In the genomic region with DNA sequence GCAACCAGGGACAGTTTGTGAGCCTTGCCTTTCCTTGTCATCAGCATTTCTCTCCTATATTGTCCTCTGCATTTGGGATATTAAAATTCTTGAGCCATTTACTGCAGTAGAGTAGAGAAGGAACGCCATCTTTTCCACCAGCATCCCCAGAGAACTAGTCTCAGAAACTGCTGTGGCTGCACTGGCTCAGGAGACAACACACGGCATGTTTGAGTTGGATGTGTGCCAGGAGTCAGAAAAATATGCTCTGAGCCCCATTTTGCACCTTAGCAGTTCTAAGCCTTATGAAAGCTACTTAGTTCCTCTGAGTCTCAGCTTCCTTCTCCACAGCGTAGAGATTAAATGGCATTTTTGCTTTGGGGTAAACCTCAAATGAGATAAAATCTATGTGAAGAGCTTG, we compare ENCODE assay signal across 21 mouse cellular contexts. TPM values are rescaled to one million over a fixed set of nuclear protein-coding genes. Genes with fewer than 3 reads are reported as not detected.
DNase-seq lines count a peak whose midpoint lies in the region; ATAC-seq and TF ChIP-seq lines count a peak whose summit lies in the region.
"Had no signal": no experiment of that assay in that cellular context is flagged by ENCODE, and none has a peak within 500 bp of the region (broad histone marks: within the 10 kb centered on the region; RNA-seq: fewer than 3 reads in every experiment).

No protein-coding gene starts in this region.

- H3K9me3 ChIP-seq in forebrain, embryonic 16.5 days (ENCODE audit: control insufficient read depth, low read length): no peaks in the 10 kb centered on the region
- no peaks in the 10 kb centered on the region for H3K9me3 ChIP-seq in neural tube, embryonic 13.5 days
- H3K9me3 ChIP-seq: limb, embryonic 13.5 days had no signal

- H3K9ac ChIP-seq in forebrain, embryonic 16.5 days (replicated peaks; ENCODE audit: low read depth, low read length): no peak overlapping the region
- H3K9ac ChIP-seq in neural tube, embryonic 13.5 days: no peak overlapping the region
- H3K9ac ChIP-seq: limb, embryonic 13.5 days; liver, postnatal 0 days had no signal

- 56% methylated on average over 3 of the region's 3 CpGs for WGBS in forebrain, embryonic 16.5 days
- WGBS in neural tube, embryonic 13.5 days: 55% methylated on average over 3 of the region's 3 CpGs

- peak overlapping the region; percentile 62 for H3K4me2 ChIP-seq in forebrain, embryonic 16.5 days (ENCODE audit: low read length)
- H3K4me2 ChIP-seq in neural tube, embryonic 13.5 days: peak overlapping the region; percentile 85
- H3K4me2 ChIP-seq: limb, embryonic 13.5 days had no signal

- H3K36me3 ChIP-seq in forebrain, embryonic 16.5 days (ENCODE audit: control insufficient read depth, insufficient read depth): peaks cover 12% of the 10 kb centered on the region
- peaks cover 33% of the 10 kb centered on the region for H3K36me3 ChIP-seq in neural tube, embryonic 13.5 days
- H3K36me3 ChIP-seq: limb, embryonic 13.5 days had no signal

- H3K27ac ChIP-seq in layer of hippocampus, adult 2 months: no peak overlapping the region
- H3K27ac ChIP-seq in forebrain, embryonic 16.5 days (ENCODE audit: low read length): no peak overlapping the region
- no peak overlapping the region for H3K27ac ChIP-seq in neural tube, embryonic 13.5 days (replicated peaks)
- H3K27ac ChIP-seq in gastrocnemius, adult 2 months: no peak overlapping the region
- H3K27ac ChIP-seq: left cerebral cortex, adult 2 months; limb, embryonic 13.5 days; macrophage had no signal

- intact Hi-C loops in gastrocnemius, adult 2 months (cut with DNase I): no loop called here

- no peak for TF ChIP-seq CTCF in layer of hippocampus, adult 2 months (conservative IDR thresholded peaks at IDR 0.05)
- no peak for TF ChIP-seq CTCF in gastrocnemius, adult 2 months (IDR thresholded peaks at IDR 0.05)

- peak; percentile 22 to 53 for DNase-seq in cerebellum, postnatal 25 days
- no peak for DNase-seq in cerebellum, adult 18-20 months
- DNase-seq in layer of hippocampus, adult 2 months (ENCODE audit: low spot score in 2 of 2): no peak
- no peak for DNase-seq in layer of hippocampus, postnatal 36 days
- no peak for DNase-seq in embryo, embryonic 9.5 days (ENCODE audit: extremely low spot score)
- no peak for DNase-seq in gastrocnemius, adult 2 months
- DNase-seq: cerebellum, adult 8-10 months; kidney, postnatal 10 days; liver, postnatal 0 days; right cerebral cortex, postnatal 4 days; thymus, postnatal 14 days had no signal

- ATAC-seq in forebrain, embryonic 16.5 days: no peak
- ATAC-seq in neural tube, embryonic 13.5 days (ENCODE audit: low read depth): no peak
- ATAC-seq: liver, postnatal 0 days had no signal

- peaks cover 33% of the 10 kb centered on the region for H3K4me1 ChIP-seq in forebrain, embryonic 16.5 days (replicated peaks; ENCODE audit: control insufficient read depth, insufficient read depth, low read length)
- peaks cover 58% of the 10 kb centered on the region for H3K4me1 ChIP-seq in neural tube, embryonic 13.5 days (replicated peaks)
- H3K4me1 ChIP-seq: limb, embryonic 13.5 days had no signal

- 0 out of 2 replicates have a peak overlapping the region, but pooled peaks have one; percentile 6 for H3K4me3 ChIP-seq in layer of hippocampus, adult 2 months
- H3K4me3 ChIP-seq in forebrain, embryonic 16.5 days (replicated peaks; ENCODE audit: low read length): no peak overlapping the region
- H3K4me3 ChIP-seq in neural tube, embryonic 13.5 days: peak overlapping the region; percentile 54
- no peak overlapping the region for H3K4me3 ChIP-seq in gastrocnemius, adult 2 months
- H3K4me3 ChIP-seq: limb, embryonic 13.5 days; myocyte had no signal

- H3K27me3 ChIP-seq in forebrain, embryonic 16.5 days (replicated peaks; ENCODE audit: control insufficient read depth, insufficient read depth, low read length): no peaks in the 10 kb centered on the region
- no peaks in the 10 kb centered on the region for H3K27me3 ChIP-seq in neural tube, embryonic 13.5 days

RNA-seq across cellular contexts. Expression of a gene that starts 2.2 kb away (rescaled TPM):
- 10 to 100 TPM; 44.8 to 45.0 TPM for total RNA-seq in layer of hippocampus, adult 2 months (2021)
- total RNA-seq in layer of hippocampus, postnatal 36 days (2021): 10 to 100 TPM; 47.7 to 56.7 TPM
- 46.8 and 64.1 TPM in 2 replicates for polyA plus RNA-seq in forebrain, embryonic 16.5 days (2015; fragmentation: Nextera tagmentation; extraction: Ambion mirVana)
- polyA plus RNA-seq in neural tube, embryonic 13.5 days (2015; fragmentation: Nextera tagmentation; extraction: Ambion mirVana): 63.8 and 64.0 TPM in 2 replicates
- not detected for total RNA-seq in gastrocnemius, adult 2 months (2021)
- total RNA-seq: gastrocnemius, adult 8-10 months; hematopoietic stem cell, adult 5-6 weeks had no signal
- polyA plus RNA-seq: macrophage, myocyte had no signal

RNA-seq across cellular contexts. Expression of a gene that starts 18.7 kb away (rescaled TPM):
- not detected for total RNA-seq in layer of hippocampus, adult 2 months (2021)
- total RNA-seq in layer of hippocampus, postnatal 36 days (2021): not detected
- polyA plus RNA-seq in forebrain, embryonic 16.5 days (2015; fragmentation: Nextera tagmentation; extraction: Ambion mirVana): not detected in 2 replicates
- polyA plus RNA-seq in neural tube, embryonic 13.5 days (2015; fragmentation: Nextera tagmentation; extraction: Ambion mirVana): not detected in 2 replicates
- total RNA-seq in gastrocnemius, adult 2 months (2021): not detected
- total RNA-seq: adrenal gland, adult 18-20 months; gastrocnemius, adult 8-10 months; heart, adult 8-10 months; hematopoietic stem cell, adult 5-6 weeks; left cerebral cortex, adult 2 months had no signal
- polyA plus RNA-seq: limb, embryonic 13.5 days; liver, postnatal 0 days; macrophage; myocyte had no signal

RNA-seq across cellular contexts. Expression of a gene that starts 23.2 kb away (rescaled TPM):
- 10 to 100 TPM; 41.8 to 43.4 TPM for total RNA-seq in layer of hippocampus, adult 2 months (2021)
- total RNA-seq in layer of hippocampus, postnatal 36 days (2021): 10 to 100 TPM; 44.0 to 44.1 TPM
- 61.2 and 63.3 TPM in 2 replicates for polyA plus RNA-seq in forebrain, embryonic 16.5 days (2015; fragmentation: Nextera tagmentation; extraction: Ambion mirVana)
- polyA plus RNA-seq in neural tube, embryonic 13.5 days (2015; fragmentation: Nextera tagmentation; extraction: Ambion mirVana): 42.7 and 49.2 TPM in 2 replicates
- total RNA-seq in gastrocnemius, adult 2 months (2021): 1 to 10 TPM; 2.7 to 2.8 TPM

RNA-seq across cellular contexts. Expression of a gene that starts 36.9 kb away (rescaled TPM):
- 10 to 100 TPM; 54.7 to 60.0 TPM for total RNA-seq in layer of hippocampus, adult 2 months (2021)
- 10 to 100 TPM; 60.6 to 62.0 TPM for total RNA-seq in layer of hippocampus, postnatal 36 days (2021)
- 58.3 and 60.5 TPM in 2 replicates for polyA plus RNA-seq in forebrain, embryonic 16.5 days (2015; fragmentation: Nextera tagmentation; extraction: Ambion mirVana)
- polyA plus RNA-seq in neural tube, embryonic 13.5 days (2015; fragmentation: Nextera tagmentation; extraction: Ambion mirVana): 33.9 and 37.8 TPM in 2 replicates
- total RNA-seq in gastrocnemius, adult 2 months (2021): 1 to 10 TPM; 6.9 to 7.6 TPM

RNA-seq across cellular contexts. Expression of a gene that starts 45.6 kb away (rescaled TPM):
- 10 to 100 TPM; 11.6 to 14.1 TPM for total RNA-seq in layer of hippocampus, adult 2 months (2021)
- 10 to 100 TPM in 1 of 2 experiments, 1 to 10 TPM in 1; 8.3 to 11.1 TPM for total RNA-seq in layer of hippocampus, postnatal 36 days (2021)
- polyA plus RNA-seq in forebrain, embryonic 16.5 days (2015; fragmentation: Nextera tagmentation; extraction: Ambion mirVana): 13.8 and 15.3 TPM in 2 replicates
- polyA plus RNA-seq in neural tube, embryonic 13.5 days (2015; fragmentation: Nextera tagmentation; extraction: Ambion mirVana): 18.9 and 22.2 TPM in 2 replicates
- total RNA-seq in gastrocnemius, adult 2 months (2021): 10 to 100 TPM; 10.4 to 15.3 TPM
- total RNA-seq: hematopoietic stem cell, adult 5-6 weeks had no signal
- polyA plus RNA-seq: macrophage had no signal

Comparison
In these comparisons a context has a peak if more than half of its experiments do, and no peak if none do; other contexts are left out.
1. DNase-seq: peak in cerebellum, postnatal 25 days (2 of 2); none in cerebellum, adult 18-20 months (0 of 2), layer of hippocampus, adult 2 months (0 of 2), layer of hippocampus, postnatal 36 days (0 of 2), embryo, embryonic 9.5 days (single experiment) and gastrocnemius, adult 2 months (single experiment).
2. H3K4me3 ChIP-seq: peak in layer of hippocampus, adult 2 months (single experiment) and neural tube, embryonic 13.5 days (single experiment); none in forebrain, embryonic 16.5 days (single experiment) and gastrocnemius, adult 2 months (single experiment).
3. RNA of a gene that starts 2.2 kb away (total RNA-seq): 47.7 to 56.7 TPM in layer of hippocampus, postnatal 36 days and 44.8 to 45.0 TPM in layer of hippocampus, adult 2 months; not detected in gastrocnemius, adult 2 months; every median in the first group is over 10 times any median in the second.
4. RNA of a gene that starts 23.2 kb away (total RNA-seq): 44.0 to 44.1 TPM in layer of hippocampus, postnatal 36 days and 41.8 to 43.4 TPM in layer of hippocampus, adult 2 months; 2.7 to 2.8 TPM in gastrocnemius, adult 2 months; every median in the first group is over 10 times any median in the second.